Mouse (Mus musculus) thymus, postnatal 0 days (tissue): ENCODE data around the gene Bag5. TPM values are rescaled to one million over a fixed set of nuclear protein-coding genes. Genes with fewer than 3 reads are reported as not detected.

Source experiments
- polyA plus RNA-seq: library from polyadenylated mRNA; unstranded; fragments of >200 nt; fragmentation: Nextera tagmentation; extraction: Ambion mirVana; gene quantifications from 2 replicates; pipeline ENCODE4 v1.2.1, GENCODE M21; 2015

Gene Bag5
- polyA plus RNA-seq, 1 experiment from 2014 or later, result 54.1 TPM

Other genes starting within 250 kb of the Bag5 start
- 20.6 and 21.1 TPM in 2 replicates for gene Gm266, start 227.4 kb downstream of the Bag5 start, polyA plus RNA-seq
- 660 and 662 TPM in 2 replicates for gene Eif5, start 175.2 kb downstream of the Bag5 start, polyA plus RNA-seq
- gene Mark3, start 138.7 kb downstream of the Bag5 start, polyA plus RNA-seq, result 25.5 and 35.1 TPM in 2 replicates
- 137 and 143 TPM in 2 replicates for gene Ckb, start 40.9 kb downstream of the Bag5 start, polyA plus RNA-seq
- 9.8 and 12.0 TPM in 2 replicates for gene Trmt61a, start 35.2 kb downstream of the Bag5 start, polyA plus RNA-seq
- 60.1 and 66.6 TPM in 2 replicates for gene Apopt1, start within 50 bp of the Bag5 start, polyA plus RNA-seq
- 46.9 and 52.2 TPM in 2 replicates for gene Klc1, start 45.6 kb upstream of the Bag5 start, polyA plus RNA-seq
- 5.0 and 5.7 TPM in 2 replicates for gene Xrcc3, start 100.6 kb upstream of the Bag5 start, polyA plus RNA-seq
- 73.7 and 76.6 TPM in 2 replicates for gene Zfyve21, start 100.9 kb upstream of the Bag5 start, polyA plus RNA-seq
- 17.0 and 18.3 TPM in 2 replicates for gene Ppp1r13b, start 194.9 kb upstream of the Bag5 start, polyA plus RNA-seq